In genomic region chr8:128441407-128441806, GRCm38 (mm10) we compare ENCODE assay signal across 19 mouse cellular contexts.
"Had no signal": no experiment of that assay in that cellular context is flagged by ENCODE, and none has a peak within 500 bp of the region (broad histone marks: within the 10 kb centered on the region; RNA-seq: fewer than 3 reads in every experiment).

No protein-coding gene starts in this region.

- H3K4me3 ChIP-seq: midbrain, embryonic 10.5 days; midbrain, embryonic 12.5 days; myocyte; neural tube, embryonic 12.5 days; neural tube, embryonic 15.5 days had no signal

- H3K27me3 ChIP-seq: midbrain, embryonic 12.5 days; neural tube, embryonic 12.5 days; neural tube, embryonic 15.5 days had no signal

- H3K9ac ChIP-seq: lung, embryonic 14.5 days; midbrain, embryonic 12.5 days; neural tube, embryonic 12.5 days; neural tube, embryonic 15.5 days had no signal

- ATAC-seq: midbrain, embryonic 16.5 days had no signal

- H3K4me2 ChIP-seq: lung, embryonic 14.5 days; midbrain, embryonic 12.5 days; neural tube, embryonic 12.5 days; neural tube, embryonic 15.5 days had no signal

- H3K9me3 ChIP-seq: midbrain, embryonic 10.5 days; midbrain, embryonic 12.5 days; neural tube, embryonic 12.5 days; neural tube, embryonic 15.5 days had no signal

- H3K36me3 ChIP-seq: midbrain, embryonic 10.5 days; midbrain, embryonic 12.5 days had no signal

- DNase-seq: lung, adult 18-20 months; lung, embryonic 14.5 days; lung, postnatal 10 days; lung, postnatal 4 days; midbrain, embryonic 14.5 days; retina, postnatal 1 day; right cerebral cortex, adult 18-20 months; right cerebral cortex, postnatal 25 days; right cerebral cortex, postnatal 4 days; spleen, adult 18-20 months; thymus, adult 18-20 months; thymus, postnatal 14 days; thymus, postnatal 36 days had no signal

- H3K27ac ChIP-seq: midbrain, embryonic 10.5 days; midbrain, embryonic 12.5 days; neural tube, embryonic 12.5 days had no signal
